Mouse (Mus musculus) spleen, adult 2 months (tissue): ENCODE measurements around the gene Slc35b3. TPM values are rescaled to one million over a fixed set of nuclear protein-coding genes. Genes with fewer than 3 reads are reported as not detected.

ENCODE experiments used
- DNase-seq, 2 experiments: peaks; one replicate each; pipeline versions ENCODE4 v3.0.0 to v3.0.0-alpha.2; 2012 to 2021; ENCODE audit warnings: low spot score in 2 of 2, low read depth in 1 of 2
- H3K27ac ChIP-seq: fragments of 200-500 bp; 2 replicates; pipeline ENCODE4 v1.5.1; 2012; ENCODE audit warnings: low read length, inconsistent platforms; ENCODE audit not compliant: insufficient read depth
- H3K27me3 ChIP-seq: fragments of 200-500 bp; 2 replicates; pipeline ENCODE4 v1.6.1; 2012; ENCODE audit warnings: mild to moderate bottlenecking, moderate library complexity, low read length, inconsistent platforms; ENCODE audit not compliant: control insufficient read depth, insufficient read depth
- H3K36me3 ChIP-seq: fragments of 200-500 bp; 2 replicates; pipeline ENCODE4 v1.6.1; 2012; ENCODE audit warnings: mild to moderate bottlenecking, low read length, inconsistent platforms; ENCODE audit not compliant: control insufficient read depth, insufficient read depth
- H3K4me1 ChIP-seq: fragments of 200-500 bp; 2 replicates; pipeline ENCODE4 v1.6.1; 2011; ENCODE audit warnings: inconsistent platforms; ENCODE audit not compliant: control insufficient read depth, insufficient read depth, insufficient read length
- H3K4me3 ChIP-seq: fragments of 200-500 bp; 2 replicates; pipeline ENCODE4 v1.5.1; 2011; ENCODE audit warnings: mild to moderate bottlenecking, inconsistent platforms; ENCODE audit not compliant: insufficient read depth, insufficient read length; ENCODE audit errors: extremely low read depth
- CTCF ChIP-seq: fragments of 200-500 bp; IDR thresholded peaks from 2 replicates; pipeline ENCODE4 v1.5.1; 2011; ENCODE audit warnings: mild to moderate bottlenecking, inconsistent platforms; ENCODE audit not compliant: insufficient read depth, insufficient read length, insufficient replicate concordance; ENCODE audit errors: extremely low read depth
- POLR2A ChIP-seq: fragments of 200-500 bp; IDR thresholded peaks from 2 replicates; pipeline ENCODE4 v1.6.1; 2011; ENCODE audit warnings: low read depth, low read length, inconsistent platforms
- WGBS: fragments of 180-500 bp; shearing (Covaris S2); methylation state at CpG from one replicate; pipeline ENCODE4 v1.1.7; 2018; 5-methylcytosine and 5-hydroxymethylcytosine counted together
- polyA plus RNA-seq: library from polyadenylated mRNA; depleted of rRNA; stranded (reverse); fragments of >200 nt; gene quantifications from 2 replicates; pipeline ENCODE4 v1.2.3, GENCODE M21; 2012

Slc35b3 gene
- polyA plus RNA-seq, 1 experiment: 13.3 TPM

GRCm38 (mm10) chr13:38918188-38918885 is 42.3 kb downstream of the Slc35b3 start:
- no peak for DNase-seq
- Histone ChIP-seq H3K27me3 (no peaks in the 10 kb centered on the region), H3K4me1 (no peaks in the 10 kb centered on the region), H3K36me3 (no peaks in the 10 kb centered on the region), H3K27ac (no peak overlapping the region), H3K4me3 (no peak overlapping the region)
- 78% methylated on average over 9 of the region's 9 CpGs for WGBS
- TF ChIP-seq CTCF: no peak
- no peak for TF ChIP-seq POLR2A

GRCm38 (mm10) chr13:38917556-38917955 is 43.1 kb downstream of the Slc35b3 start:
- no peaks in the 10 kb centered on the region for H3K27me3 ChIP-seq
- WGBS: 88% methylated on average over 5 of the region's 5 CpGs

GRCm38 (mm10) chr13:38914771-38915170 is 45.9 kb downstream of the Slc35b3 start:
- TF ChIP-seq POLR2A: no peak
- TF ChIP-seq CTCF: no peak
- Histone ChIP-seq H3K36me3 (no peaks in the 10 kb centered on the region), H3K27ac (no peak overlapping the region), H3K4me1 (no peaks in the 10 kb centered on the region), H3K4me3 (no peak overlapping the region), H3K27me3 (no peaks in the 10 kb centered on the region)
- no peak for DNase-seq
- WGBS: 85% methylated on average over 6 of the region's 6 CpGs

More at GRCm38 (mm10) chr13:38917556-38917955, 43.1 kb downstream of the Slc35b3 start:
- DNase-seq: no peak
- no peak overlapping the region for H3K27ac ChIP-seq
- TF ChIP-seq CTCF: no peak
- no peak for TF ChIP-seq POLR2A
- H3K36me3 ChIP-seq: no peaks in the 10 kb centered on the region
- H3K4me3 ChIP-seq: no peak overlapping the region
- H3K4me1 ChIP-seq: no peaks in the 10 kb centered on the region

GRCm38 (mm10) chr13:38892364-38892763 is 68.3 kb downstream of the Slc35b3 start:
- DNase-seq: no peak
- Histone ChIP-seq H3K36me3 (no peaks in the 10 kb centered on the region), H3K4me3 (no peak overlapping the region), H3K4me1 (no peaks in the 10 kb centered on the region), H3K27ac (no peak overlapping the region), H3K27me3 (no peaks in the 10 kb centered on the region)
- 76% methylated on average over 3 of the region's 3 CpGs for WGBS
- TF ChIP-seq CTCF (no peak), POLR2A (no peak)
